Mouse (Mus musculus): Measurements from ENCODE around the gene Cdkl1. TPM values are rescaled to one million over a fixed set of nuclear protein-coding genes. Genes with fewer than 3 reads are reported as not detected.
A peak's percentile ranks its signal among the peaks of the same experiment; 100 is the strongest.

Cdkl1 gene
- total RNA-seq (2021), result 1 to 10 TPM; 1.0 to 1.6 TPM
- long read RNA-seq, experiment 1, result 0 reads
- long read RNA-seq, experiment 2, result 0 reads

- peak; percentile 42 for DNase-seq (ENCODE audit: low spot score)
Measured at GRCm38 (mm10) chr12:69790530-69791505, at the start of gene Cdkl1. TSS of gene Cdkl1 (minus strand) at chr12:69791267.

GRCm38 (mm10) chr12:69838376-69838775 is 47.3 kb upstream of the Cdkl1 start:
- DNase-seq (ENCODE audit: low spot score), result no peak

- DNase-seq (ENCODE audit: low spot score), result no peak
Measured at GRCm38 (mm10) chr12:69833982-69834604, 43.0 kb upstream of the Cdkl1 start.

GRCm38 (mm10) chr12:69831239-69831910 is 40.3 kb upstream of the Cdkl1 start:
- DNase-seq (ENCODE audit: low spot score), result no peak

DNA sequence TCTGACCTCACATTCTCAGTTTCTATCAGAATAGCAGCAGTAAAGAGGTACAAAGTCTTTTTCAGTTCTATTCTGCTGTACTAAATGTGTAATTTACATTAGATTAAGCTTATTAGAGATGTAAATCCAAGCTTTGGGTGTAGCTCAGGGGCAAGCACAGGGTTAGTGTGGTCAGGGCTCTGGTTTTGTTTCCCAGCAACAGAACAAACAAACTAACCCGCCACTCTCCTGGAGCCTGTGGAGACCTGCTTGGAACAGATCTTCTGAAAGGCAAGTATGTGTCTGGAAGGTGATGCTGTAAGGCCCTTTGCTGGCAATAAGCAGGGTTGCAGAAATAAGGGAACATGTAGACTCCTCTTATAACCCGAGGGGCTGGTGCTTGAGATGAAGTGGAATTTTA is 37.1 kb upstream of the Cdkl1 start:
- no peak for DNase-seq (ENCODE audit: low spot score)

DNA sequence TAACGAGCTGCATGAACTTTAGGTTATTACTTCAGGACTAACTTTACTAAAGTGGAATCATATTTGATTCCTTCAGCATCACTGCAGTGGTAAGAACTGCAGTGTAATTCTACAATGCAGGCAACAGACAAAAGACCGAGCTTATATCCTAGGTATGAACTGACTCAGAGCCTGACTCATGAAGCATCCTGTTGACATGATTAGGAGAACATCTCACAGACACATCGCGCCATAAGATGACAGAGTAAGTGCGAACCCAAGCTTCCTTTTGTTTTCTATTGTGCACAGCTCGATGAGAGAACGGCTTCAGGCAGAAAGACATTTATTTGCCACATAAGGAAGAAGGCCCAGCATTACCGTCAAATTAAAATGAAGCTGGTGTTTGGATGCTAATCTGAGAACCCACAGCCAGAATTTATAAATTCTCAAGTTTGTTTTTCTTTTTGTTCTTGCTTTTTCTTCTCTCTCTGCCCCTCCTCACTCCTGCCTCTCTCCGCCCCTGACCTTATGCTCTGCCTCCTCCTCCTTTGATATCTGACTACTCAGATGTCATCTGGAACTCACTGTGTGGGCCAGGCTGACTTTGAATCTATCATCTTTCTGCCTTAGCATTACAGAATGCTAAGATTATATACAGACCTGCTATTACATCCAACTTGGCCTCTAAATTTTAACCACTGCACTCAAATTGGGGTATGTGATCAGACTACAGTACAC is 34.0 kb upstream of the Cdkl1 start:
- no peak for DNase-seq (ENCODE audit: low spot score)

DNA sequence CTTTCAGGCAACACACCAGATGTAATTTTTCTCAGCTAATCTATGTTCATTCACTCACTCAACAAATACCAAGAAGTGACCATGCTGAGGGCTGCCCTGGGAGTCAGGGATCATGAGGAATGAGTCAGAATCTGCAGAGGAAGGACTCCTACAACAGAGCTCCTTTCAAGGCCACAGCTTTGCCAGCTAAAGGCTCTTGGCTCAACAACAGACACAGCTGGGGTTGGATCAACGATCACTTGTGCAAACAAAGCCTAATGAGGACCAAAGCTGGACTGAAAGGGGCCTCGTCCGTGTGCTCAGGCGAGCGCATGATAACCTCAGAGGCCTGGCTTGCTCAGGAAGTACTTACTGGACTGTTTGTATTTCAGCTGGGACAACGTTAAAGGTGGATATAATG is 23.2 kb upstream of the Cdkl1 start:
- DNase-seq (ENCODE audit: low spot score), result peak; percentile 36

GRCm38 (mm10) chr12:69813596-69813995 is 22.5 kb upstream of the Cdkl1 start:
- DNase-seq (ENCODE audit: low spot score), result no peak

DNA sequence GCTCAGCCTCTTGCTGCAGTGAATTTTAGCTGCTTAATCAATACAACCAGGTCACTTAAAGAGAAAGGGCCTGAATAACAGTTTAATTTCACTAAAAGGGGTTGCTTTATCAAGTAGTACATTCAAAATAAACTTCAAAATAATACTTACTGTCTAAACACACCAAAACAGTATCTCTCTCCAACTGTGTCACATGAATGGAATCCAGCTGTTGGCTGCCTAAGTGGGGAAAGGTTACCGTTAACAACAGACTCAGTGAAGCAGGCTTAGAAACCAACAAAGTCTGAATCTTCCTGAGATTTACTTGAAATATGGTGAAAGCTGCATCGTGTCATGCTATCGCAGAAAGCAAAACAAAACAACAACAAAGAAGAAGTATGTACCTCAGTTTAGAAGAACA is 21.9 kb upstream of the Cdkl1 start:
- DNase-seq (ENCODE audit: low spot score), result peak; percentile 25

DNA sequence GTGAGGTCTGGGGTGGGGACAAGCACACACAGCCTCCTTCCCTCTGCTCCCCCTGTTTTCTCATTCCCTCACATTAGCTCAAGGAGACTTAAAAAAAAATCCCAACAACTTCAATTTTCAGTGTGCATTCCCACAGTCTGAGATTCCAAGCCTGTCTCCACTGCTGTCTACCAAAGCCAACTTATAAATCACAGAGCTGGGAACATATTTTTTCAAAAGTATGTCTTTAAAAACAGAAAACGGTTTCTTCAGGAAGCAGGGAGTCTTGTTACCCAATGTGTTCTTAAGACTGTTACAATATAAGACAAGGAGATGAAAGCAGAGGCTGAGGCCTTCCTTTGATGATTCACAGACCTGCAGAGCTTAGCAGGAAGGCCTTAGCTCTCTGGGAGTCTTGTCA is 20.9 kb upstream of the Cdkl1 start:
- DNase-seq (ENCODE audit: low spot score), result no peak

DNA sequence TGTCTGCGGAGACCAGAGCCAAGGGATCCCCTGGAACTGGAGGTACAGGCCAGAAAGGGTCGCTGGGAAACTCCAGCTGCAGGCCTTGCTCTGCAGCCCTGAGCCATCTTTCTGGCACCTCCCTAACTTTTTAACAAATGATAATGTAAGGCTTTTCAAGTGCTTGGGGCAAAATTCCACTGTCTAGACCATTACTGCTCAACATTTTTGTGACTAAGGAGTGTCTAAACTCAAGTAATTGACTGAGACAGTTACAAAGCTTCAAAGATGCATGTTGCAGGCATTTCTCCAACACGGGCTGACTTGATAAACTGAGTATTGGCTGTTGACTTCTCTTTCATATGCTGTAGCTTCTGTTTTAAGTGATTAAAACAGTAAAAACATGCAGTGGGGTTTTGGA is 18.4 kb upstream of the Cdkl1 start:
- DNase-seq (ENCODE audit: low spot score), result no peak

DNA sequence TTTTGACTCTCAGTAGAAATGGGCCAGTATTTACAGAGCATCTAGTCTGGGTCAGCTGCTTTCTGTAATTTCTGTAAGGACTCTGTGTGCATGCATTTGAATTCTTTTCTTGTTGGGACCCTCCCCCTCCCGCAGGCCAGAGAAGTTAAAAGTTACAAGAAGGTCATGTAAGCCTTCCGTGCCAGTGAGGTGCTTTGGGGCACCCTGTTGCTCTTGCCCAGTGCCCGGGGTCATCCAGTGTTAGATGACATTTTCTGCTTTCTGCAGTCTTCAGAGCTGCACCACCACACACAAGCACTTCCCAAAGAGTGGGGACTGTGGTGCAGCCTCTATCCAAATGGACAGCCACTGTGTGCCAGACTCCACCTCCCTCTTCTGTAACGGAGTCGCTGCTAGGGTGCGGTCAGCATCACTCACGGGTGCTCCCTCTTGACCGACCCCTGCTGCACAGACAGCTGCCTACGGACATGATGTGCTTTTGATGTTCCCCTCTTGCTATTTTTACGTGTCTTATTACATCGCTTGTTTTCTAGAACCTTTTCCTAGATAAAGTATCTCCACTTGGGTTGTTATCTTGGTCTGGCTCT is 16.4 kb upstream of the Cdkl1 start:
- no peak for DNase-seq (ENCODE audit: low spot score)

DNA sequence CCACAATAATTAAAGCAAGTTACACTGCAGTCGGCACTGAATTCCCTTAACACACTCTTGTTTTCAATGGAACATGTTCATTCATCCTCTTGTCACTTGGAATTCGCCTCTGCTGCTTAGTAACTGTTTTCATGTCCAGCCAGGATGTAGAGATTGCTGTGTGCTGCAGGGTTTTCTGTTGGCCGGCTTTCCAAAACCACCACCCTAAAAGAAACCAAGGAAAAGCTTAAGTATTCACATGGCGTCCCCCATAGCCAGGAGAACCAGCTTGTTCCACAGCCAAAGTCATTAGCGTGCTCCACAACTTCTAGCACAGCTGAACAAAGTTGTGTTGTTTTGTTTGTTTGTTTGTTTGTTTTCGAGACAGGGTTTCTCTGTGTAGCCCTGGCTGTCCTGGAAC is 14.1 kb upstream of the Cdkl1 start:
- DNase-seq (ENCODE audit: low spot score), result no peak

DNA sequence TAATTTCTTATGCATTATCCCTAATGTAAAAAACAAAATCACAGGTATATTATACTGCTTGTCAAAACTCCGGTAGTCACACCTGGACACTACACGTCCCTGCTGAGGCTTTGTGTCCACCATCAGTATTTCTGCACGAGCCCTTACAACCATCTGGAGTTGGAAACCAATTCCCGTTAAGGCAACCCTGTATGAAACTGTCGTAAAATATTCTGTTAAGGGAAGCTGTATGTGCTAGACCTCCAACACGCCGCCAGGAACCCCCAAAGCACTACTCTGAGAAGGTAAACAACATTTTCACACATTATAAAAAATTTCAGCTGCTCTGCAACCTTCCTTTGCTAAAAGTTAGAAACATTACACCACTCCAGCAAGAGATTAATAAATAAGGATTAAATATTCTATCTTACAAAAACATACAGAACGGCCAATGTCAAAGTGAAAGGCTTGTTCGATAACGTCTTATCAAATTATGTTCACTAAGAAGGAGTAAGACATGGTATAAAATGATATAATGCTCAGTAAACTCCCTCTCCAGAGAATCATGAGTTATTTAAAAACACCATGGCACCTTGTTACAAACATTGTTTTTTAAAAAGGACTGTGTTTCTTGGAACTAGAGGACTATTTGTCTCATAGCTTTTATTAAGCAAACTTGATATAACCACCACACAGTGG is 13.5 kb upstream of the Cdkl1 start:
- DNase-seq (ENCODE audit: low spot score), result no peak

GRCm38 (mm10) chr12:69803196-69803595 is 12.1 kb upstream of the Cdkl1 start:
- DNase-seq (ENCODE audit: low spot score), result no peak

DNA sequence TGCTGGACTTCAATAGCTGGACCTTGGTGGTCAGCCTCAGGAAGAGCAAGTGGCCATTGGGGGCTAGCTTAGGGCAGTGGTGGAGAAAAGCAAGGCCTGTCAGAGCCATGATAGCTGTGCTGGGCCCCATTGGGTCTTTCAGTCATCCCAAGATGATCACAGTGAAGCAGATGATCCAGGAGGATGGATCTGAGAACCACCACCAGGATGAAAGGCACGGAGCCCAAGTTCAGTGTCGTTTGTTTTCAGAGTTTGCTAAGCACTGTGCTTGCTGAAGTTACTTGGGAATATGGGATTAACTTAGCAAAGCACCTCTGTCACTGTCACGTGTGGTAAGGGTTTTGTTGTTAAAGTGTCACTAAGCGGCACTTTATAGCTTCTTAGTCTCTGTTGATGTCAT is 9.5 kb upstream of the Cdkl1 start:
- no peak for DNase-seq (ENCODE audit: low spot score)

DNA sequence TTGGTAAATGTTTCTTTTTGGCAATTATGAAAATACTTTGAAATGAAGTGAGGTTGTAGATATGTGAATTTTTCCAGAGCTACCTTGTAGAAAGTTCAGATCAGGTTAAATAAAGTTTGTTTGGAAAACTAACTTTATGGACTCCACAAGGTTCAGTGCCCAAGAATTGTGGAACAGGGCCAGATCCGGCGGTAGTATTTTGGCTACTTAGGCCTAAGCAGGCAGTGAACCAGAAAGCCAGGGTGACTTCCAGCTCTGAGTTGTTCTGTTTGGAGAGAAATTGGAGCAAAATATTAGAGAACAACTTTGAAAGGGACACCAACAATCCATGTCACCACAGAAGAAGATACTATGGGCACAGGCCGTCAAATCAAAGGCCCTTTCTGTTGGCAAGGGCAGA is 5.2 kb upstream of the Cdkl1 start:
- no peak for DNase-seq (ENCODE audit: low spot score)

- no peak for DNase-seq (ENCODE audit: low spot score)
Measured at GRCm38 (mm10) chr12:69789766-69790529, 1.1 kb downstream of the Cdkl1 start.

GRCm38 (mm10) chr12:69788380-69788779 is 2.7 kb downstream of the Cdkl1 start:
- DNase-seq (ENCODE audit: low spot score), result no peak

DNA sequence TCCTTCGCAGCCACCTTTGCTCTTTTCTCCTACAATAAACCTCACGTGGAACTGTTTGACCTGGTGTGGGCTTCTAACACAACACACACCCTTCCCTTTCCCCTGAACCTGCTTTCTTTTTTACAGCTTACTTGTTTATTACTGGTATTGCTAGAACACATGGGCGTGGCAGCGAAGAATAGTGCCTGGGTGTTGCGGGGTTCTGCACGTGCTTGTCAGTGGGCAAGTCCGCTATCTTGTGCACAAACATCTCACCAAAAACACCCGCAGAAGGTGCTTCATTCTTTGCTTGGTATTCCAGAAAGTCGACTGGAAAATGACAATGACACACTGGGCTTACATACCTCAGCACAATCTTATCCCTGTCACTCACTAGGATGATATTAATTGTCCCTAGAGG is 5.6 kb downstream of the Cdkl1 start:
- DNase-seq (ENCODE audit: low spot score), result no peak
